Mouse (Mus musculus) heart, embryonic 15.5 days (tissue): ENCODE data around the gene Plcd3. TPM values are rescaled to one million over a fixed set of nuclear protein-coding genes. Genes with fewer than 3 reads are reported as not detected.

Source experiments
- ATAC-seq: fragments of 200-750 bp; cut with Nextera tagmentation; replicated peaks from 2 replicates; pipeline ENCODE4 v1.8.0; 2017; ENCODE audit warnings: low read depth, moderate TSS enrichment; ENCODE audit not compliant: insufficient number of reproducible peaks, insufficient read depth, low FRiP score
- H3K27ac ChIP-seq: fragments of 300-500 bp; sonication (generic); 2 replicates; pipeline ENCODE4 v1.5.1; 2015; ENCODE audit warnings: mild to moderate bottlenecking, inconsistent platforms
- H3K27me3 ChIP-seq: fragments of 300-500 bp; sonication (generic); 2 replicates; pipeline ENCODE4 v1.6.1; 2015; ENCODE audit warnings: inconsistent platforms
- H3K36me3 ChIP-seq: fragments of 300-500 bp; sonication (generic); 2 replicates; pipeline ENCODE4 v1.6.1; 2015; ENCODE audit warnings: mild to moderate bottlenecking, inconsistent platforms
- H3K4me1 ChIP-seq: fragments of 300-500 bp; sonication (generic); replicated peaks from 2 replicates; pipeline ENCODE4 v1.6.1; 2015; ENCODE audit warnings: inconsistent platforms
- H3K4me2 ChIP-seq: fragments of 300-500 bp; sonication (generic); 2 replicates; pipeline ENCODE4 v1.6.1; 2015; ENCODE audit warnings: inconsistent platforms, mild to moderate bottlenecking, moderate library complexity
- H3K4me3 ChIP-seq: fragments of 300-500 bp; sonication (generic); 2 replicates; pipeline ENCODE4 v1.5.1; 2015; ENCODE audit warnings: mild to moderate bottlenecking, inconsistent platforms
- H3K9ac ChIP-seq: fragments of 300-500 bp; sonication (generic); 2 replicates; pipeline ENCODE4 v1.6.1; 2015; ENCODE audit warnings: mild to moderate bottlenecking, inconsistent platforms
- H3K9me3 ChIP-seq: fragments of 300-500 bp; sonication (generic); replicated peaks from 2 replicates; pipeline ENCODE4 v1.6.1; 2016; ENCODE audit warnings: inconsistent platforms
- WGBS: fragments of 180-500 bp; shearing (Covaris S2); methylation state at CpG from one replicate; pipeline ENCODE4 v1.1.7; 2015; ENCODE audit warnings: mixed read lengths; 5-methylcytosine and 5-hydroxymethylcytosine counted together
- polyA plus RNA-seq: library from polyadenylated mRNA; unstranded; fragments of >200 nt; fragmentation: Nextera tagmentation; extraction: Ambion mirVana; gene quantifications from 2 replicates; pipeline ENCODE4 v1.2.1, GENCODE M21; 2015

Plcd3 gene
- polyA plus RNA-seq, 1 experiment from 2014 or later: 11.0 TPM

GRCm38 (mm10) chr11:103136039-103136577, 34.6 kb upstream of the Plcd3 start:
- Histone ChIP-seq H3K36me3 (no peaks in the 10 kb centered on the region), H3K27me3 (no peaks in the 10 kb centered on the region), H3K27ac (no peak overlapping the region), H3K4me1 (peaks cover 29% of the 10 kb centered on the region), H3K9ac (no peak overlapping the region), H3K9me3 (no peaks in the 10 kb centered on the region), H3K4me3 (no peak overlapping the region), H3K4me2 (no peak overlapping the region)
- 63% methylated on average over 8 of the region's 8 CpGs for WGBS
- no peak for ATAC-seq

GRCm38 (mm10) chr11:103134221-103134620, 32.8 kb upstream of the Plcd3 start:
- Histone ChIP-seq H3K36me3 (no peaks in the 10 kb centered on the region), H3K27ac (peak overlapping the region; percentile 83; the same call in 1 of the 2 replicates), H3K27me3 (no peaks in the 10 kb centered on the region), H3K4me3 (no peak overlapping the region), H3K4me2 (peak overlapping the region; percentile 76), H3K9ac (no peak overlapping the region), H3K4me1 (peaks cover 35% of the 10 kb centered on the region), H3K9me3 (no peaks in the 10 kb centered on the region)
- 63% methylated on average over 3 of the region's 3 CpGs for WGBS
- no peak for ATAC-seq

GRCm38 (mm10) chr11:103133456-103134185, 32.2 kb upstream of the Plcd3 start:
- peak overlapping the region; percentile 77 for H3K4me3 ChIP-seq
- no peaks in the 10 kb centered on the region for H3K27me3 ChIP-seq

GRCm38 (mm10) chr11:103132576-103133455, 31.4 kb upstream of the Plcd3 start:
- Histone ChIP-seq H3K4me3 (peak overlapping the region; percentile 77), H3K4me2 (peak overlapping the region; percentile 76), H3K9ac (peak overlapping the region; percentile 96), H3K9me3 (no peaks in the 10 kb centered on the region), H3K36me3 (no peaks in the 10 kb centered on the region), H3K27ac (peak overlapping the region; percentile 96), H3K27me3 (no peaks in the 10 kb centered on the region), H3K4me1 (peaks cover 35% of the 10 kb centered on the region)
- under 1% methylated on average over 58 of the region's 58 CpGs for WGBS
- peak; percentile 90 for ATAC-seq

More at GRCm38 (mm10) chr11:103133456-103134185, 32.2 kb upstream of the Plcd3 start:
- Histone ChIP-seq H3K27ac (peak overlapping the region; percentile 83), H3K36me3 (no peaks in the 10 kb centered on the region), H3K4me2 (peak overlapping the region; percentile 76), H3K4me1 (peaks cover 35% of the 10 kb centered on the region), H3K9me3 (no peaks in the 10 kb centered on the region), H3K9ac (peak overlapping the region; percentile 46)
- WGBS: 55% methylated on average over 6 of the region's 6 CpGs
- no peak for ATAC-seq

GRCm38 (mm10) chr11:103131701-103132575, 30.5 kb upstream of the Plcd3 start, which contains the start of gene Hexim2:
Gene Hexim2 (plus strand): TSS chr11:103132429.
- Histone ChIP-seq H3K4me1 (peaks cover 35% of the 10 kb centered on the region), H3K36me3 (no peaks in the 10 kb centered on the region), H3K4me2 (peak within 1 kb of the TSS; percentile 76), H3K9me3 (no peaks in the 10 kb centered on the region), H3K27me3 (no peaks in the 10 kb centered on the region), H3K4me3 (peak within 1 kb of the TSS; percentile 77), H3K9ac (peak within 1 kb of the TSS; percentile 96), H3K27ac (peak within 1 kb of the TSS; percentile 96)
- under 1% methylated on average over 39 of the region's 39 CpGs for WGBS
- peak; percentile 51 for ATAC-seq

GRCm38 (mm10) chr11:103120315-103120714, 18.9 kb upstream of the Plcd3 start:
- peaks cover 14% of the 10 kb centered on the region for H3K4me1 ChIP-seq
- ATAC-seq: no peak
- H3K27me3 ChIP-seq: no peaks in the 10 kb centered on the region
- no peaks in the 10 kb centered on the region for H3K9me3 ChIP-seq
- no peak overlapping the region for H3K4me3 ChIP-seq
- no peak overlapping the region for H3K9ac ChIP-seq
- no peak overlapping the region for H3K4me2 ChIP-seq
- H3K36me3 ChIP-seq: no peaks in the 10 kb centered on the region
- 45% methylated on average over 5 of the region's 5 CpGs for WGBS
- no peak overlapping the region for H3K27ac ChIP-seq

GRCm38 (mm10) chr11:103119609-103120008, 18.2 kb upstream of the Plcd3 start:
- Histone ChIP-seq H3K4me2 (no peak overlapping the region), H3K9ac (no peak overlapping the region), H3K4me1 (peaks cover 19% of the 10 kb centered on the region), H3K36me3 (no peaks in the 10 kb centered on the region), H3K9me3 (no peaks in the 10 kb centered on the region), H3K27ac (no peak overlapping the region), H3K27me3 (no peaks in the 10 kb centered on the region), H3K4me3 (no peak overlapping the region)
- no peak for ATAC-seq
- WGBS: 42% methylated on average over 5 of the region's 5 CpGs

GRCm38 (mm10) chr11:103118866-103119265, 17.4 kb upstream of the Plcd3 start:
- H3K36me3 ChIP-seq: no peaks in the 10 kb centered on the region
- H3K9ac ChIP-seq: no peak overlapping the region
- no peak overlapping the region for H3K27ac ChIP-seq
- no peaks in the 10 kb centered on the region for H3K27me3 ChIP-seq
- peaks cover 22% of the 10 kb centered on the region for H3K4me1 ChIP-seq
- 84% methylated on average over 2 of the region's 2 CpGs for WGBS
- H3K9me3 ChIP-seq: no peaks in the 10 kb centered on the region
- peak overlapping the region; percentile 96; the same call in 1 of the 2 replicates for H3K4me2 ChIP-seq
- H3K4me3 ChIP-seq: peak overlapping the region; percentile 76; the same call in 1 of the 2 replicates
- ATAC-seq: no peak

- peak overlapping the region; percentile 91 for H3K27ac ChIP-seq
- H3K27me3 ChIP-seq: no peaks in the 10 kb centered on the region
- H3K9ac ChIP-seq: peak overlapping the region; percentile 85
- H3K4me2 ChIP-seq: peak overlapping the region; percentile 96
- no peaks in the 10 kb centered on the region for H3K9me3 ChIP-seq
- under 1% methylated on average over 38 of the region's 38 CpGs for WGBS
- H3K4me1 ChIP-seq: peaks cover 31% of the 10 kb centered on the region
- peak overlapping the region; percentile 76 for H3K4me3 ChIP-seq
- H3K36me3 ChIP-seq: no peaks in the 10 kb centered on the region
- no peak for ATAC-seq
Observed at GRCm38 (mm10) chr11:103117591-103118009, 16.1 kb upstream of the Plcd3 start.

GRCm38 (mm10) chr11:103116959-103117590, 15.6 kb upstream of the Plcd3 start:
- H3K4me1 ChIP-seq: peaks cover 36% of the 10 kb centered on the region
- H3K27me3 ChIP-seq: no peaks in the 10 kb centered on the region
- H3K9me3 ChIP-seq: no peaks in the 10 kb centered on the region
- H3K4me3 ChIP-seq: peak overlapping the region; percentile 76
- ATAC-seq: peak; percentile 33; the same call in 1 of the 2 replicates
- WGBS: under 1% methylated on average over 35 of the region's 35 CpGs
- H3K9ac ChIP-seq: peak overlapping the region; percentile 85
- peak overlapping the region; percentile 91 for H3K27ac ChIP-seq
- H3K36me3 ChIP-seq: no peaks in the 10 kb centered on the region
- H3K4me2 ChIP-seq: peak overlapping the region; percentile 96
